Mouse (Mus musculus) neural tube, embryonic 13.5 days (tissue): ENCODE measurements at regions not wholly inside any gene's neighbourhood (a gene's known extent, or its start where the extent isn't known, plus 50 kb on each side); places are given as distances from the start of the nearest gene placed in this dataset.

Source experiments
- ATAC-seq: fragments of 200-750 bp; cut with Nextera tagmentation; 2 replicates; pipeline ENCODE4 v1.8.0; 2017; ENCODE audit warnings: low read depth, mild to moderate bottlenecking, moderate TSS enrichment, moderate library complexity
- H3K27ac ChIP-seq: fragments of 300-500 bp; sonication (generic); replicated peaks from 2 replicates; pipeline ENCODE4 v1.5.1; 2015; ENCODE audit warnings: moderate library complexity, mild to moderate bottlenecking, inconsistent platforms
- H3K27me3 ChIP-seq: fragments of 300-500 bp; sonication (generic); 2 replicates; pipeline ENCODE4 v1.6.1; 2015; ENCODE audit warnings: mild to moderate bottlenecking, inconsistent platforms
- H3K36me3 ChIP-seq: fragments of 300-500 bp; sonication (generic); 2 replicates; pipeline ENCODE4 v1.6.1; 2015; ENCODE audit warnings: mild to moderate bottlenecking, inconsistent platforms
- H3K4me1 ChIP-seq: fragments of 300-500 bp; sonication (generic); replicated peaks from 2 replicates; pipeline ENCODE4 v1.6.1; 2015; ENCODE audit warnings: inconsistent platforms
- H3K4me2 ChIP-seq: fragments of 300-500 bp; sonication (generic); 2 replicates; pipeline ENCODE4 v1.6.1; 2015; ENCODE audit warnings: inconsistent platforms, mild to moderate bottlenecking, moderate library complexity
- H3K4me3 ChIP-seq: fragments of 300-500 bp; sonication (generic); 2 replicates; pipeline ENCODE4 v1.5.1; 2015; ENCODE audit warnings: mild to moderate bottlenecking, inconsistent platforms
- H3K9ac ChIP-seq: fragments of 300-500 bp; sonication (generic); 2 replicates; pipeline ENCODE4 v1.6.1; 2015; ENCODE audit warnings: moderate library complexity, mild to moderate bottlenecking, inconsistent platforms
- H3K9me3 ChIP-seq: fragments of 300-500 bp; sonication (generic); 2 replicates; pipeline ENCODE4 v1.6.1; 2016; ENCODE audit warnings: inconsistent platforms
- WGBS: fragments of 180-500 bp; shearing (Covaris S2); methylation state at CpG from one replicate; pipeline ENCODE4 v1.1.7; 2015; 5-methylcytosine and 5-hydroxymethylcytosine counted together

DNA sequence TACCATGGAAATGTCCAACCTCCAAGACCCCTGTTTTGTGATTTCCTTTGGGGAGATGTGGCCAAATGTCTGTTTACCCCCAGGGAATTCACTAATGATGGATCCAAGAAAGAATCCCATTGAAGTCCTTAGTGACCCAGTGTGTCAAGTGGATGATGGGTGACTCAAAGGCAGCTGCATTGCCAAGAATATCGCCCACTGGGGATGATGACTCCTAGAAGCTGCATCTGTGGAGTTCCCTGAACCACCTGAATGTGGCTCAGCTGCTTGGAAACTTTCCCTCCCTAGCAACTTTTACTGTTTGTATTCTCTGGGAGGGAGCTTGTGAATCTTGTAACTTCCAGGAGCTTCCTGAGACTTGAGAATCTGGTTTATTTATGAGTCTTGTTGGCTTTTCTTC, 578.3 kb downstream of the 1810013L24Rik start:
- no peaks in the 10 kb centered on the region for H3K27me3 ChIP-seq
- H3K9ac ChIP-seq: no peak overlapping the region
- H3K36me3 ChIP-seq: no peaks in the 10 kb centered on the region
- no peak overlapping the region for H3K27ac ChIP-seq
- no peak overlapping the region for H3K4me3 ChIP-seq
- no peak overlapping the region for H3K4me2 ChIP-seq
- no peaks in the 10 kb centered on the region for H3K9me3 ChIP-seq
- no peaks in the 10 kb centered on the region for H3K4me1 ChIP-seq
- WGBS: 84% methylated on average over 1 of the region's 1 CpGs
- ATAC-seq: no peak

DNA sequence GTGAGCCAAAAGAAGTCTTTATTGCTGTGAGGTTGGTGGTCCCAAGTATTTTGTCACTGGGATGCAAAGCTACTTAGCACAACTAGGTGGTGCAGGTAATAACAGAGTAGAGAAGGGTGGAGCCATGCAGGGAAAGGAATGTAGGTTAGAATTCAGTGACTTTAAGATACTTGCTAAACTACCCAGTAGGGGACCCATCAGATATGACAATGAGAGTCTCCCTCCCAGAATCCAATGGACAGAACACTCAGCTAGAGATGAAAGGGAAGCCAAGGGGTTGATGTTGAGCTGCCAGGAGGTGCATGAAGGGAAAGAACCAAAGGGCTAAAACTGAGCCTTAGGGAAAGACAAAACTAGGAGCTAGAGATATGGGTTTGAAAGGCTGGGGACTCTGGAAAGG, 564.9 kb downstream of the Grin2a start:
- Histone ChIP-seq H3K4me1 (no peaks in the 10 kb centered on the region), H3K4me3 (no peak overlapping the region), H3K27me3 (peaks cover 1% of the 10 kb centered on the region; the same call in 1 of the 2 replicates), H3K4me2 (no peak overlapping the region), H3K36me3 (no peaks in the 10 kb centered on the region), H3K9me3 (no peaks in the 10 kb centered on the region), H3K27ac (no peak overlapping the region), H3K9ac (no peak overlapping the region)
- ATAC-seq: no peak

DNA sequence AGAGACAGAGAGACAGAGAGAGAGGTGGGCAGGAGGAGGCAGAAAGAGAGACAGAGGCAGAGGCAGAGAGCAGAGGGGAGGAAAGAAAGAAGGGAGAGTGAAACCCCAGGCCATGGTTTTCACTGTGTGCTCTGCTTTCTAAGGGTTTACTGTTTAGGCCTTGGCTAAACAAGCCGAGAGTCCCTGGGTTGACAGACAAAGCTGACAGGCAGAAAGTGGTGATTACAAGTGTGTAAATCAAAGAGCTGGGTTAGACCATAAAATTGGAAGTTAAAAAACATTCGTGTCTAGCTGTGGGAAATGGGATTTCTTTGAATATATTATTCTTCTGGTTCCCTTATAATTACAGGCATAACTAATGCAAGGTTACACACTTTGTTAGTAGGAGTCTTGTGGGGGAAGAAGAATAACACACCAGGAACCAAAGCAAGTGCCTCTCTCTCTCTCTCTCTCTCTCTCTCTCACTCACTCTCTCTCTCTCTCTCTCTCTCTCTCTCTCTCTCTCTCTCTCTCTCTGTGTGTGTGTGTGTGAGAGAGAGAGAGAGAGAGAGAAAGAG, 556.0 kb downstream of the Grin2a start:
- Histone ChIP-seq H3K9ac (no peak overlapping the region), H3K9me3 (no peaks in the 10 kb centered on the region), H3K36me3 (no peaks in the 10 kb centered on the region), H3K4me2 (no peak overlapping the region), H3K4me3 (no peak overlapping the region), H3K27me3 (peaks cover 16% of the 10 kb centered on the region), H3K27ac (no peak overlapping the region), H3K4me1 (no peaks in the 10 kb centered on the region)
- WGBS: 8% methylated on average over 2 of the region's 2 CpGs
- ATAC-seq: peak; percentile 61; the same call in 1 of the 2 replicates

DNA sequence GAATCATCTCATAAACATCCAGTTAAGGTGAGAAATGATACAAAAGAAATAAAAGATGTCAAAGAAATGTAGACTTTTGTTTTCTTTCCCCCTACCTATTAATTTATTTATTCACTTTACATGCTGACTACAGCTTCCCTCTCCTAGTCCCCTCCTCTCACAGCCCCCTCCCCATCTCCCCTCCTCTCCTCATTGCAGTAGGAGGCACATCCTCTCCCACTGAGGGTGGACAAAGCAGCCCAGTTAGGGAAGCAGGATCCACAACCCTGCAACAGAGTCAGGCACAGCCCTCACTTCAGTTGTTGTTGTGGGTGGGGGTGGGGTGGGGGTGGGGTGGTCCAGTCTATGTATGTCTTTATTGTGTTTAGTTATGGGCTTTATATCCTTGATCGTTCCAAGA, 555.5 kb downstream of the Grin2a start:
- no peaks in the 10 kb centered on the region for H3K36me3 ChIP-seq
- peaks cover 16% of the 10 kb centered on the region for H3K27me3 ChIP-seq
- no peaks in the 10 kb centered on the region for H3K4me1 ChIP-seq
- H3K9ac ChIP-seq: no peak overlapping the region
- H3K9me3 ChIP-seq: no peaks in the 10 kb centered on the region
- no peak overlapping the region for H3K4me3 ChIP-seq
- WGBS: 47% methylated on average over 1 of the region's 1 CpGs
- no peak overlapping the region for H3K4me2 ChIP-seq
- H3K27ac ChIP-seq: no peak overlapping the region
- ATAC-seq: peak; percentile 56; the same call in 1 of the 2 replicates

DNA sequence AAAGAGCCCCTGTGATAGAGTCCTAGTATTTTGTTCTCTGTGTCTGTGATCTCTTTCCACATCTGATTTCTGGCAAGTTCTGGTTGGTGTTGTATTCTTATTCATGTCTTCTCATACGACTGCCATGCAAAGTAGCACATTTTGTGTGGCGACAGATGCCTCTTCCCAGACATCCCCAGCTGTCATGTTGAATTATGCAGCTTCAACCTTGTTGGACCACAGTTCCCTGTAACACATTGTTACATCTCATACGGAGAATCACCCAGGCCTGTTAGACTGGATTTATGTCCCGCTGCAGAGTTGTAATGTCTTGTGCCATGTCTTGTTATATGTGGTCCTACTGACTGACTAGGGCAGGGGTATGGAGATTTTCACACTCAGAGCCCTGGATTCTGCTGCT, 543.3 kb downstream of the Grin2a start:
- Histone ChIP-seq H3K9ac (no peak overlapping the region), H3K4me1 (no peaks in the 10 kb centered on the region), H3K27me3 (no peaks in the 10 kb centered on the region), H3K27ac (no peak overlapping the region), H3K4me2 (no peak overlapping the region), H3K36me3 (no peaks in the 10 kb centered on the region), H3K4me3 (no peak overlapping the region), H3K9me3 (no peaks in the 10 kb centered on the region)
- WGBS: 57% methylated on average over 4 of the region's 4 CpGs
- ATAC-seq: no peak

DNA sequence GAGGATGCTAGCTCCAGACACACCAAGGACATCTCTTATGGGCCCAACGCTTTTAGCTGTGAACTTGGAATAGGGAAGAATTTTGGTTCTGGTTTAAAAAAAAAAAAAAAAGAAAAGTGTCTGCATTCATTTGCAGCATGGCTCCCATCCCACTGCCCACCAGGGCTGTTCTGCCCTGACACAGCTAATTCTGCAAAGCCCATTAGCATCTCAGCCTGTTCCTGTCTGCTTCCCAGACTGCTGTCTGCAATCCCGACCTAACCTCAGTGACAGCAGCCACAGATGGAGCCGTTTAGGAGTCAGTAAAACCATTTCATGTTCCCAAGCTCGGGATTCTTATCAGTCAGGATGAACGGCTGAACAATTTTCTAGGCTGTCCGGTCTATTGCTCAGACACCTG, 537.8 kb downstream of the Grin2a start:
- WGBS: 77% methylated on average over 6 of the region's 6 CpGs

DNA sequence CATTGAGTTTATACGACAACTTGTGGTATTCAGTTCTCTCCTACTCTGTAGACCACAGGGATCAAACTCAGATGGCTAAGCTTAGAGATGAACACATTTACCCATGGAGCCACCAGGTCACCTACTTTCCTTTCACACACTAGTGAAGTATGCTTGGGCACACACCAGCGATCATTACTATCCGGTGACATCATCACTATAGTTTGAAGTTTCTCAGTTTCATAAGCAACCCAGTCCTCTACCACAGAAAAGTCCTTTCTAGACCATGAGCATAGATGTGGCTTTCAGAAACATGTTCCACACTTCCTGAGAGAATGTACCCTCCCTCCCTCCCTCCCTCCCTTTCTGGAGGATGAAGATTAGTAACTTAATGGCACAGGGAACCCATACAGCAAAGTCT, 532.9 kb downstream of the Grin2a start:
- Histone ChIP-seq H3K36me3 (no peaks in the 10 kb centered on the region), H3K9me3 (no peaks in the 10 kb centered on the region), H3K27me3 (no peaks in the 10 kb centered on the region), H3K4me1 (peaks cover 9% of the 10 kb centered on the region; the same call in 1 of the 2 replicates), H3K4me2 (no peak overlapping the region), H3K9ac (no peak overlapping the region), H3K27ac (no peak overlapping the region), H3K4me3 (no peak overlapping the region)
- ATAC-seq: no peak
- 93% methylated on average over 3 of the region's 3 CpGs for WGBS

More for the DNA sequence above, 537.8 kb downstream of the Grin2a start:
- no peaks in the 10 kb centered on the region for H3K9me3 ChIP-seq
- H3K27me3 ChIP-seq: no peaks in the 10 kb centered on the region
- H3K4me2 ChIP-seq: no peak overlapping the region
- ATAC-seq: no peak
- no peaks in the 10 kb centered on the region for H3K4me1 ChIP-seq
- no peaks in the 10 kb centered on the region for H3K36me3 ChIP-seq
- no peak overlapping the region for H3K9ac ChIP-seq
- no peak overlapping the region for H3K27ac ChIP-seq
- H3K4me3 ChIP-seq: no peak overlapping the region

DNA sequence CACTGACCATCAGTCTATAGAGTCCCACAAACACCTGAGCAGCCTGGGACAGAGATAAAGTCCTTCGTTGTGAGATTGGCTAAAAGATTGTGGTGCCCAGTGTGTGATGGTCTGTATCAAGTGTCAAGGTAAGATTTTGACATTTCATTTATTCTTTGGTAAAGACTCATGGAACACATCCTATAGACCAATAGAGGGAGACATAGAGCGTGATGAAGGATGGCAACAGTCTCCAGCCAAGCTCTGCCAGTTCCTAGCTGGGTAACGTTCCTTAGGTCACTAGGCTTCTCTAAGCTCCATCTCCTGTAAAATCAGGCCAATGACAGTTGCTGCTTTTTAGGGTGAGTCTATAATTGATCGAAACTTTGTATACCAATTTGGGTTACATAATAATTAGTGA, 526.0 kb downstream of the Grin2a start:
- no peak overlapping the region for H3K4me3 ChIP-seq
- H3K4me2 ChIP-seq: no peak overlapping the region
- no peaks in the 10 kb centered on the region for H3K27me3 ChIP-seq
- ATAC-seq: no peak
- no peaks in the 10 kb centered on the region for H3K4me1 ChIP-seq
- H3K9me3 ChIP-seq: no peaks in the 10 kb centered on the region
- H3K27ac ChIP-seq: no peak overlapping the region
- no peak overlapping the region for H3K9ac ChIP-seq
- no peaks in the 10 kb centered on the region for H3K36me3 ChIP-seq
- 74% methylated on average over 4 of the region's 4 CpGs for WGBS

DNA sequence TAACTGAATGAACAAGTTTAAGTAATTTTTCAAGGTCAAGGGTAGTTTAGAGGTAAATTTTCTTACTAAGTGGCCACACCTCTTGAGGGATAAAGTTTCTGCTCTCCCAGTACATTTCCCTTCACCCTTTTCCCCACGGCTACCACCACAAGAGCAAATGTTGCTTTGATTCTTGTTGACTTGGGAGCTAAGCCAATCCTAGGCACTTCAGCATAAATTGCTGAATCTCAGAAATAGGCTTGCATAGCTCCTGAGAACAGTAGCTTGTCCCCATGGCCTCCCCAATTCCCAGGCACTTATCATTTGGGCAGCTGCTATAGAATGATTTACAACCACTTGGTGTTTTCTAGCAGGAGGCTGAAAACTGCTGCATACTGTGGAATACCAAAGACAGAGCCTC, 510.1 kb downstream of the Grin2a start:
- Histone ChIP-seq H3K27me3 (no peaks in the 10 kb centered on the region), H3K4me2 (no peak overlapping the region), H3K9me3 (no peaks in the 10 kb centered on the region), H3K4me3 (no peak overlapping the region), H3K36me3 (no peaks in the 10 kb centered on the region), H3K27ac (no peak overlapping the region), H3K4me1 (no peaks in the 10 kb centered on the region), H3K9ac (no peak overlapping the region)
- WGBS: 68% methylated on average over 1 of the region's 1 CpGs
- no peak for ATAC-seq

DNA sequence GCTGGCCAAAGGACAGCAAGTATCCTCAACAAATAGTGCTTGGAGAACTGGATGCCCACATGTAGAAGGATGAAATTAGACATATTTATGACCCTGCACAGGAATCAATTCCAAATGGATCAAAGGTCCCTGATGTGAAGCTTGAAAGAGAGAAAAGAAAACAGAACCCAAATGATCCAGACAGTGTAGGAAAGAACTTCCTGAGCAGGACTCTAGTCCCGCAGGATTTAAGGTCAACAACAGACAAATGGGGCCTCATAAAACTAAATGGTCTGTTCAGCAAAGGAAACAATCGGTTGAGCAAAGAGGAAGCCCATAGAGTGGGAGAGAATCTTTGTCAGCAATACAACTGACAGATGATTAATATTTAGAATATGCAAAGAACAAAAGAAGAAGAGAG, 497.1 kb downstream of the Grin2a start:
- Histone ChIP-seq H3K27ac (no peak overlapping the region), H3K27me3 (no peaks in the 10 kb centered on the region), H3K4me1 (peaks cover 10% of the 10 kb centered on the region), H3K36me3 (no peaks in the 10 kb centered on the region), H3K9me3 (no peaks in the 10 kb centered on the region), H3K4me3 (no peak overlapping the region), H3K4me2 (no peak overlapping the region), H3K9ac (no peak overlapping the region)
- WGBS: 11% methylated on average over 2 of the region's 2 CpGs
- no peak for ATAC-seq

DNA sequence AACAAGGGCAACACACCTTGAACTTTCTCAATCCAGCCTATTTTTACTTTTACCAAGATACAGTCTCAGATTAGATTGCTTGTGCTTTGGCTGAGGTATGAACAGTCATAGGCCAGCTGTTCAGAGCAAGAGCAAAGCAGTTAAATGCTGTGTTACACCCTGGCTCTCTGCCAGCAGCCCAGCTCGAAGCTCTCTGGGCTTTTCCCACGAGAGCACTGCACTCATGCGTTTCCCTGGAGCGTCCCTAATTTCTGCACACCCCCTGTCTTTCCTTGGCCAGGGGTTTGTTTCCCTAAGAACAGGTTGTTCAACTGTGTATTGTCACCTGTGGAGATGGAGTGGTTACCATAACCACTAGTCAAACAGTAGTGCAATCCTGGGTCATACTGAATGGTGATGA, 493.6 kb downstream of the Grin2a start:
- Histone ChIP-seq H3K4me2 (no peak overlapping the region), H3K9ac (no peak overlapping the region), H3K4me3 (no peak overlapping the region), H3K9me3 (no peaks in the 10 kb centered on the region), H3K4me1 (peaks cover 10% of the 10 kb centered on the region), H3K36me3 (no peaks in the 10 kb centered on the region), H3K27ac (no peak overlapping the region), H3K27me3 (no peaks in the 10 kb centered on the region)
- ATAC-seq: peak; percentile 72; the same call in 1 of the 2 replicates
- WGBS: 28% methylated on average over 4 of the region's 4 CpGs

DNA sequence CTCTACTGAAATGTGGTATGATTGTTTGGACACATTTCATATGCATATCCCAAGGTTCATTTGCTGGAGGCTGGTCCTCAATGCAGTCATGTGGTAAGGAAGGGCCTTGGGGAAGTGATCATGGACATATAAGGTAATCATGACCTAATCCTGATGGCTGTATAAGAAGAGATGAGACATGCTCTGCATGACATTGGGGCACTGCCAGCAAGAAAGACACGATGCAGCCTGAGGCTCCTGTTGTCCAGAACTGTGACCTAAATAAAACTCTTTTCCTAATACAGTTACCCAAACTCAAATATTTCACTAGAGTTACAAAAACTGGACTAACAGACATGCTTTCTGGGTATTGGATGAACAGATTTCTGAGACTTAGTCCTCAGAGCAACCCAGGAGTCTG, 485.7 kb downstream of the Grin2a start:
- H3K4me3 ChIP-seq: no peak overlapping the region
- H3K9ac ChIP-seq: no peak overlapping the region
- H3K4me1 ChIP-seq: no peaks in the 10 kb centered on the region
- no peak for ATAC-seq
- H3K27me3 ChIP-seq: no peaks in the 10 kb centered on the region
- H3K4me2 ChIP-seq: no peak overlapping the region
- no peaks in the 10 kb centered on the region for H3K36me3 ChIP-seq
- 85% methylated on average over 1 of the region's 1 CpGs for WGBS
- no peak overlapping the region for H3K27ac ChIP-seq
- H3K9me3 ChIP-seq: no peaks in the 10 kb centered on the region

DNA sequence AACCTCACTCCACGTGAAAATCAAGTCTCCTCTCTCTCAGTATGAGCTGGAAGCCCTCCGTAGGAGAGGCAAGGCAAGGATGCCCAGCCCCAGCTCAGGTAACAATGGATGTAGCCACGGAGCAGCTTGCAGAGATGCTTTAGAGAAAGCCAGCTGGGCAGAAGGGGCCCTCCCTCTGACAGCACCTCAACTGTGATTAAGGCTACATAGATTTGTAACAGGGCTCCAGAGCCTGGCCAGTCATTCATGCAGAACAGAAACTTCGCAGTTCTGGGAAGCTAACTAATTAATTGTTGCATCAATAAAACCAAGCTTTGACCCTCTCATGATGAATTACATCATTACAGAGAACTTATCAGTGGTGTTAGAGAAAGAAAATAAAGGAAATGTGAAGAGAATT, 480.8 kb downstream of the Grin2a start:
- 58% methylated on average over 4 of the region's 4 CpGs for WGBS
- no peak overlapping the region for H3K9ac ChIP-seq
- no peak overlapping the region for H3K4me3 ChIP-seq
- H3K4me2 ChIP-seq: no peak overlapping the region
- no peaks in the 10 kb centered on the region for H3K27me3 ChIP-seq
- no peak overlapping the region for H3K27ac ChIP-seq
- H3K9me3 ChIP-seq: no peaks in the 10 kb centered on the region
- H3K4me1 ChIP-seq: no peaks in the 10 kb centered on the region
- ATAC-seq: no peak
- H3K36me3 ChIP-seq: no peaks in the 10 kb centered on the region
